Mouse (Mus musculus) heart, postnatal 4 days (tissue): ENCODE data around the gene Cdv3. TPM values are rescaled to one million over a fixed set of nuclear protein-coding genes. Genes with fewer than 3 reads are reported as not detected.

Experiments used
- total RNA-seq, 2 experiments: library from RNA; stranded (reverse); gene quantifications; 2 replicates each; pipeline ENCODE4 v1.2.3; 2021

Cdv3 gene
- total RNA-seq, 2 experiments from 2014 or later = 143 to 145 TPM

Other genes with a start within 250 kb of the Cdv3 start
- 10 to 100 TPM; 24.9 to 26.7 TPM for gene Srprb, start 163.7 kb downstream of the Cdv3 start, total RNA-seq
- 1 to 10 TPM; 4.9 to 6.7 TPM for gene Gm20425, start 135.5 kb downstream of the Cdv3 start, total RNA-seq
- gene Trf, start 135.4 kb downstream of the Cdv3 start, total RNA-seq = 10 to 100 TPM; 19.2 to 21.1 TPM
- gene 1300017J02Rik, start 60.8 kb downstream of the Cdv3 start, total RNA-seq = under 1 TPM; 0.23 to 0.48 TPM
- 10 to 100 TPM; 58.6 to 65.2 TPM for gene Topbp1, start 60.6 kb downstream of the Cdv3 start, total RNA-seq
- under 1 TPM; 0.38 to 0.88 TPM for gene Bfsp2, start 114.6 kb upstream of the Cdv3 start, total RNA-seq